Mouse (Mus musculus) ES-E14 (cell line): ENCODE measurements around the gene Dnmt3a.

Source experiments
- CHD2 ChIP-seq: IDR thresholded peaks from 2 replicates; pipeline ENCODE4 v1.6.1; 2014; ENCODE audit warnings: mild to moderate bottlenecking, low read depth, low read length, inconsistent platforms
- HCFC1 ChIP-seq: IDR thresholded peaks from 2 replicates; pipeline ENCODE4 v1.6.1; 2012; ENCODE audit warnings: low read length, inconsistent platforms, borderline replicate concordance; ENCODE audit not compliant: insufficient read depth
- MAFK ChIP-seq: IDR thresholded peaks from 2 replicates; pipeline ENCODE4 v1.6.1; 2014; ENCODE audit warnings: mild to moderate bottlenecking, low read depth, low read length, inconsistent platforms; ENCODE audit not compliant: insufficient read depth
- ZC3H11A ChIP-seq: IDR thresholded peaks from 2 replicates; pipeline ENCODE4 v1.6.1; 2012; ENCODE audit warnings: low read depth, mild to moderate bottlenecking, inconsistent platforms, low read length, borderline replicate concordance

DNA sequence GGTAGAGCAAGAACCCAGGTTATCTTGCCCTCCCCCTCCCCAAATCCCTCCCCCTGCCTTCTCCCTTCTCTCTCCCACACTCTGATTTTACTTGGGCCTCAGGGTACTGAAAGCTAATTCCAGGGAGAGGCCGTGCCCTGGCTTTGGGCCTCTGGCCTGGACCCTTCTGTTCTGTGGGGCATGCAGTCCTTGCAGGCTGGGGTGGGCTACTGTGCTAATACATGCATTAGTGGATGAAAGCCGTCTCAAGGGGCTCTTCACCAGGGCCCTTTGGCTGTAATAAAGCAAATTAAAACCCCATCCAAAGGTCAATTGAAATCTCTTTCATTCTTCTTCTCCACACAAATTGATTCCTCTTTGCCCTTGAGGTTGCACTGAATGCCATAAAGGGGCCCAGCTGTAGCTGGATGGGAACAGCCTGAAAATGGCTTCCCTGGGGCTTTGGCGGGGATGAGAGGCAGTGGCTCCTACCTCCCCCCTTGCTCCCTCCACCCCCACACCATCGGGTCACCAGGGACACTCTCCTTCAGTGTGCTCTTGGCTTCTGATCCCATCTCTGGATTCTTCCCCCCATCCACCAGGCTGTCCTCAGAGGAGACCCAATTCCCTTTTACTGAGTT, 138.8 kb downstream of the Dnmt3a start:
- TF ChIP-seq MAFK (no peak), HCFC1 (no peak), CHD2 (no peak), ZC3H11A (no peak)
